Mouse (Mus musculus) adrenal gland, adult 18-20 months (tissue): ENCODE data around the gene Itgal. TPM values are rescaled to one million over a fixed set of nuclear protein-coding genes. Genes with fewer than 3 reads are reported as not detected.
A peak's percentile ranks its signal among the peaks of the same experiment; 100 is the strongest.
"Not testable (repeated sequence)": the region's sequence is repeated elsewhere in the genome, so short reads cannot be mapped to it uniquely, and the experiment has no call there.

Experiments used
- DNase-seq, 2 experiments: peaks; one replicate each; pipeline ENCODE4 v3.0.0; 2021 to 2022; ENCODE audit warnings: low spot score in 2 of 2
- total RNA-seq, 2 experiments: library from RNA; stranded (reverse); gene quantifications; 1 replicate in 1 of 2; 2 replicates in 1 of 2; pipeline ENCODE4 v1.2.3; 2021

The Itgal gene
- total RNA-seq, 2 experiments from 2014 or later, result 1.7 to 4.0 TPM

GRCm38 (mm10) chr7:127341356-127341755 is 45.3 kb downstream of the Itgal start:
- no peak for DNase-seq

- DNase-seq, result not testable (repeated sequence)
Observed at GRCm38 (mm10) chr7:127341861-127342260, 45.8 kb downstream of the Itgal start.

GRCm38 (mm10) chr7:127342332-127342731 is 46.3 kb downstream of the Itgal start:
- no peak for DNase-seq

- DNase-seq, result no peak
Observed at GRCm38 (mm10) chr7:127342888-127343287, 46.8 kb downstream of the Itgal start.

GRCm38 (mm10) chr7:127343351-127344019 is 47.4 kb downstream of the Itgal start:
- DNase-seq, result no peak

- DNase-seq, result no peak
Observed at GRCm38 (mm10) chr7:127344371-127344770, 48.3 kb downstream of the Itgal start.

GRCm38 (mm10) chr7:127345092-127345491 is 49.0 kb downstream of the Itgal start:
- peak; percentile 64 to 67 for DNase-seq

- peak; percentile 96 to 97 for DNase-seq
Observed at GRCm38 (mm10) chr7:127345512-127346325, 49.7 kb downstream of the Itgal start, which contains the start of gene Zfp768. TSS of gene Zfp768 (minus strand) at chr7:127345589.

GRCm38 (mm10) chr7:127346676-127347075 is 50.6 kb downstream of the Itgal start:
- DNase-seq, result no peak

GRCm38 (mm10) chr7:127351230-127352004 is 55.4 kb downstream of the Itgal start:
- DNase-seq, result no peak

GRCm38 (mm10) chr7:127355796-127356195 is 59.7 kb downstream of the Itgal start:
- DNase-seq, result no peak

- no peak for DNase-seq
Observed at GRCm38 (mm10) chr7:127357871-127358270, 61.8 kb downstream of the Itgal start.

- no peak for DNase-seq
Observed at GRCm38 (mm10) chr7:127358472-127358871, 62.4 kb downstream of the Itgal start.

GRCm38 (mm10) chr7:127360265-127360664 is 64.2 kb downstream of the Itgal start:
- no peak for DNase-seq

GRCm38 (mm10) chr7:127361449-127361848 is 65.4 kb downstream of the Itgal start:
- no peak for DNase-seq

- not testable (repeated sequence) for DNase-seq
Observed at GRCm38 (mm10) chr7:127362418-127362817, 66.4 kb downstream of the Itgal start.

GRCm38 (mm10) chr7:127363475-127363921 is 67.4 kb downstream of the Itgal start:
- DNase-seq, result no peak

GRCm38 (mm10) chr7:127364166-127364565 is 68.1 kb downstream of the Itgal start:
- DNase-seq, result no peak

- no peak for DNase-seq
Observed at GRCm38 (mm10) chr7:127366249-127366648, 70.2 kb downstream of the Itgal start.

GRCm38 (mm10) chr7:127371213-127371612 is 75.2 kb downstream of the Itgal start:
- DNase-seq, result no peak

GRCm38 (mm10) chr7:127371870-127372269 is 75.8 kb downstream of the Itgal start:
- DNase-seq, result not testable (repeated sequence)
